Mouse (Mus musculus) lung, postnatal 0 days (tissue): ENCODE measurements around the gene Vegfa.

Experiments
- CTCF ChIP-seq: IDR thresholded peaks from 2 replicates; pipeline ENCODE4 v1.5.1; 2016; ENCODE audit warnings: antibody characterized with exemption, mild to moderate bottlenecking
- EP300 ChIP-seq: IDR thresholded peaks from 2 replicates; pipeline ENCODE4 v1.6.1; 2016; ENCODE audit warnings: antibody characterized with exemption, mild to moderate bottlenecking, control low read depth

DNA sequence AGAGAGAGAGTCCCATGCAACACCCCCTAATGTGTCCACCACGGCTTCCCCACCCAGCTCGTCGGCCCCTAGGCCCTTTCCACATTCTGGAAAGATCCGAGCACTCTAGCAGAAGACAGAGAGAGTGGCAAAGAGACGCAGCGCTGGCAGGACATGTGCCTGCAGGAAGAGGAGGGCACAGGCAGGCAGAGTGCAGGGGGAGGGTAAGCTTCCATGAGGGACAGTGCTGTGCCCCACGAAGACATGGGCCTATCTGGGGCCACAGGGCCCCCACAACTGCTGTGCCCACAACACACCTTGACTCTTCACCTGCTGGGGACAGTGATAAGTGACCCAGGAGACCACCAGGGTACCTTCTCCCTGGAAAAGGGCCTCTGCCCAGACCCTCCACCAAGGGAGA lies 11.0 kb downstream of the Vegfa start:
- TF ChIP-seq CTCF (no peak), EP300 (no peak)
